Mouse (Mus musculus): ENCODE measurements around the gene D17H6S53E.

The D17H6S53E gene

GRCm38 (mm10) chr17:35126206-35126611, at the start of gene D17H6S53E:
D17H6S53E (plus strand) TSS chr17:35126373.
- DNase-seq (ENCODE audit: low spot score), result peak; percentile 82

GRCm38 (mm10) chr17:35076507-35077176, 49.5 kb upstream of the D17H6S53E start, which contains the start of gene Ly6g6e:
Ly6g6e (plus strand) TSS chr17:35076902.
- DNase-seq (ENCODE audit: low spot score), result no peak

GRCm38 (mm10) chr17:35077285-35077684, 48.9 kb upstream of the D17H6S53E start:
- DNase-seq (ENCODE audit: low spot score), result no peak

- peak; percentile 70 for DNase-seq (ENCODE audit: low spot score)
Measured at GRCm38 (mm10) chr17:35077786-35078233, 48.4 kb upstream of the D17H6S53E start, which contains the start of gene Ly6g6d. Ly6g6d (minus strand) TSS chr17:35078065.

GRCm38 (mm10) chr17:35079778-35080177, 46.4 kb upstream of the D17H6S53E start:
- no peak for DNase-seq (ENCODE audit: low spot score)

- no peak for DNase-seq (ENCODE audit: low spot score)
Measured at GRCm38 (mm10) chr17:35080248-35080647, 45.9 kb upstream of the D17H6S53E start.

- no peak for DNase-seq (ENCODE audit: low spot score)
Measured at GRCm38 (mm10) chr17:35080710-35081109, 45.5 kb upstream of the D17H6S53E start.

GRCm38 (mm10) chr17:35082841-35083576, 43.2 kb upstream of the D17H6S53E start:
- DNase-seq (ENCODE audit: low spot score), result no peak

GRCm38 (mm10) chr17:35083929-35084497, 42.2 kb upstream of the D17H6S53E start:
- DNase-seq (ENCODE audit: low spot score), result no peak

- DNase-seq (ENCODE audit: low spot score), result no peak
Measured at GRCm38 (mm10) chr17:35085208-35085865, 40.8 kb upstream of the D17H6S53E start, which contains the start of gene Ly6g6f. Ly6g6f (minus strand) TSS chr17:35085610.

GRCm38 (mm10) chr17:35088151-35088550, 38.0 kb upstream of the D17H6S53E start:
- DNase-seq (ENCODE audit: low spot score), result no peak

GRCm38 (mm10) chr17:35088825-35089644, 37.1 kb upstream of the D17H6S53E start, which contains the start of gene Abhd16a:
Abhd16a (plus strand) TSS chr17:35089263.
- DNase-seq (ENCODE audit: low spot score), result peak; percentile 96

GRCm38 (mm10) chr17:35090166-35090932, 35.8 kb upstream of the D17H6S53E start:
- DNase-seq (ENCODE audit: low spot score), result no peak

GRCm38 (mm10) chr17:35092403-35093198, 33.6 kb upstream of the D17H6S53E start:
- no peak for DNase-seq (ENCODE audit: low spot score)

- no peak for DNase-seq (ENCODE audit: low spot score)
Measured at GRCm38 (mm10) chr17:35094475-35095365, 31.5 kb upstream of the D17H6S53E start.

- no peak for DNase-seq (ENCODE audit: low spot score)
Measured at GRCm38 (mm10) chr17:35096597-35096996, 29.6 kb upstream of the D17H6S53E start.

- no peak for DNase-seq (ENCODE audit: low spot score)
Measured at GRCm38 (mm10) chr17:35097164-35097655, 29.0 kb upstream of the D17H6S53E start.

- DNase-seq (ENCODE audit: low spot score), result no peak
Measured at GRCm38 (mm10) chr17:35100196-35100765, 25.9 kb upstream of the D17H6S53E start.
